Mouse (Mus musculus) liver, adult 2 months (tissue): ENCODE data around the gene Abhd14a.

Source experiments
- CTCF ChIP-seq: fragments of 200-500 bp; IDR thresholded peaks from 2 replicates; pipeline ENCODE4 v1.5.1; 2011; ENCODE audit warnings: low read depth, low read length, control low read depth
- POLR2A ChIP-seq: fragments of 200-500 bp; IDR thresholded peaks from 2 replicates; pipeline ENCODE4 v1.6.1; 2011; ENCODE audit warnings: low read length, control low read depth; ENCODE audit not compliant: insufficient read depth; ENCODE audit errors: extremely low read depth

DNA sequence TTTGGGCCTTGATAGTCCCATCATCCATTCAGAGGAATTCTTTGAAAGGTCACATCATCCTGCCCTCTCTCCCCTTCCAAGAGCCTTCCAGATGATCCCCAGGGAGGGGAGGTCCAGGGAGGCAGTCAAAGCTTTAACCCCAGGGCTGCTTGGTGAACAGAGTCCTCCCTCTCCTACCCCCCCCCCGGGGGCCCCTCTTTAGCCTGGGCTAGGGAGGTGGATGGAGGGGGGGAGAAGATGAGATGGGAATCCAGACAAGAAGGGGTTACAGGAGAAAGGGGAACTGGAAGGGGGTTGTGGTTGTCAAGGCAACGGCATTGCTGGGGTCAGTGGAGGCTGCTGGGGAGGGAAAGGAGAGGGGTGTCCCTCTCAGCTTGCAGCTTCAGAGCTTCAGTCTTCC lies 26.9 kb downstream of the Abhd14a start:
- TF ChIP-seq CTCF (no peak), POLR2A (no peak)
